Mouse (Mus musculus): Measurements from ENCODE around the gene Crygc. TPM values are rescaled to one million over a fixed set of nuclear protein-coding genes. Genes with fewer than 3 reads are reported as not detected.

The Crygc gene
- polyA plus RNA-seq, 1 experiment from 2014 or later = not detected

DNA sequence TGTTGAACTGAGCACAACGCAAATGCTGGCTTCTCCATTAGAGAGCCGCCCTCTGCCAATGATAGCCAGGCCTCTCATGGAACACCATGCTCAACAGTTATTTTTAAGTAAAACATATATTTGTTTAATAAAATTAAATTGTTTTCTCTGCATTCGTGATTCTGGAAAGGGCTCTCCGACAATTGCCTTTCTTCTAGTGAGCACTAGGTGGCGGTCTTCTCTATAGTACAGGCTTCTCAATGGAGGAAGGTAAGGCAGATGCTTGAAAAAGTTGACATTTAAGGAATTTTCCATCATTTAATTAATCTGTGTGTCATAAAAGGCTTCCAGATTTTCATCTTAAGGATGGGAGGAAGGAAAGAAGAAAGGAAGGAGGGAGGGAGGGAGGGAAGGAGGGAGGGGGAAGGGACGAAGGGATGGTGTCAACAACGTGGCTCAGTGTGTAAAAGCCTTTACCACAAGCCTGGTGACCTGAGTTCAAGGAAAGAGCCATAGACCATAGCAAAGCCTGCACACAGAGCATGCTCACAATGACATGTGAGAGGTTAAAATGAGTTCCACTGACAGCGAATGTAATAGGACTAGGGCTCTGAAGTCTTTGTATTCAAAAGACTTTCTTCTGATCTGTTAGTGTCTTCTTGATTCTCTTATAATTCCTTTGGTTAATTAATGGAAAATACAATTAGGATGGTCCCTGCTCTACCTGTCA, 26.9 kb downstream of the Crygc start:
- WGBS = 33% methylated on average over 8 of the region's 8 CpGs

DNA sequence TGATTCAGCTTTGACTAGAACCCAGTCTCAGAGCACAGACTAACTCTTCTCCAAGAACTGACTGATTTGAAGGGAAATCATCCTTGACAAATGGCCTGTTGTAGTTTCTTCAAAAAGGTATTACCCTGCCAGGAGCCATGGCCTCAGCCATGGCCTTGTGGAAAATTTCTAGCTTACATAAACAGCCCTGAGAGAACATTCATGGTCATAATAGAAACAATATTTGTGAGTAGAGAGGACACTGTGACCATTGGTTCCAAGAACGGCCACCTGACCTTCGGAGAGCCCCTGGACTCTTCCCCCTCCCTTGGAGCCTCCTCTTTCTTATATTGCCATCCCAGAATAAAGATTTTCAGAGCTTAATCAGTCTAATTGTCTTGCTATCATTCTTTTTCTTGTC, 30.1 kb downstream of the Crygc start:
- H3K27me3 ChIP-seq (replicated peaks; ENCODE audit: control insufficient read depth, insufficient read depth, low read length) = no peaks in the 10 kb centered on the region
- no peak for ATAC-seq
- 82% methylated on average over 2 of the region's 2 CpGs for WGBS
- TF ChIP-seq CTCF (IDR thresholded peaks at IDR 0.05; ENCODE audit: low read depth) = no peak
- H3K27ac ChIP-seq (ENCODE audit: low read depth, low read length) = no peak overlapping the region
- no peak overlapping the region for H3K4me3 ChIP-seq (ENCODE audit: low read depth, low read length)
- no peaks in the 10 kb centered on the region for H3K36me3 ChIP-seq (ENCODE audit: control insufficient read depth, insufficient read depth)
- no peaks in the 10 kb centered on the region for H3K4me1 ChIP-seq (replicated peaks; ENCODE audit: control insufficient read depth, insufficient read depth, low read length)
- no peaks in the 10 kb centered on the region for H3K9me3 ChIP-seq (ENCODE audit: control insufficient read depth)
- H3K4me2 ChIP-seq (replicated peaks; ENCODE audit: low read depth) = no peak overlapping the region
- H3K9ac ChIP-seq (ENCODE audit: low read depth, low read length) = no peak overlapping the region

More for the DNA sequence above, 26.9 kb downstream of the Crygc start:
- H3K4me3 ChIP-seq (ENCODE audit: low read depth, low read length) = no peak overlapping the region
- TF ChIP-seq CTCF (IDR thresholded peaks at IDR 0.05; ENCODE audit: low read depth) = peak; percentile 79
- H3K9me3 ChIP-seq (ENCODE audit: control insufficient read depth) = no peaks in the 10 kb centered on the region
- no peaks in the 10 kb centered on the region for H3K27me3 ChIP-seq (replicated peaks; ENCODE audit: control insufficient read depth, insufficient read depth, low read length)
- H3K27ac ChIP-seq (ENCODE audit: low read depth, low read length) = no peak overlapping the region
- no peak overlapping the region for H3K4me2 ChIP-seq (replicated peaks; ENCODE audit: low read depth)
- H3K4me1 ChIP-seq (replicated peaks; ENCODE audit: control insufficient read depth, insufficient read depth, low read length) = no peaks in the 10 kb centered on the region
- no peak overlapping the region for H3K9ac ChIP-seq (ENCODE audit: low read depth, low read length)
- no peaks in the 10 kb centered on the region for H3K36me3 ChIP-seq (ENCODE audit: control insufficient read depth, insufficient read depth)
- ATAC-seq = no peak

DNA sequence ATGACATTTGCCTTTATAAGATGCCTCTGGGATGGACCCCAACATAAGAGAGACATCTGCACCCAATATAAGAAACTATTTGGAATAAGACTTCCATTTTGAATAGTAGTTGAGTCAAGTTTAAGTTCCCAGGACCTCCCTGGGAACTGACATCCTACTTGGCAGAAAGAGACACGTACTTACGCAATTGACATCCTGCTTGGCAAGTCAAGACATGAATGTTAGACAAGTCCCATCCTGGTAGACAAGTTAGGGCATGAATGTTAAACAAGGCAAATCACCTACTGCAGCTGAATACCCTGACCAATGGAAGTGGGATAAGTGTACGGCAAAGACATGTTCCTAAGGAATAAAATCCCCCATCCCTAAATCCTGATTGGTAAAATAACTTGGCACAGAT, 31.7 kb downstream of the Crygc start:
- Histone ChIP-seq H3K9me3 (ENCODE audit: control insufficient read depth) (no peaks in the 10 kb centered on the region), H3K27me3 (replicated peaks; ENCODE audit: control insufficient read depth, insufficient read depth, low read length) (no peaks in the 10 kb centered on the region), H3K36me3 (ENCODE audit: control insufficient read depth, insufficient read depth) (no peaks in the 10 kb centered on the region), H3K9ac (ENCODE audit: low read depth, low read length) (no peak overlapping the region), H3K4me2 (replicated peaks; ENCODE audit: low read depth) (no peak overlapping the region), H3K4me1 (replicated peaks; ENCODE audit: control insufficient read depth, insufficient read depth, low read length) (no peaks in the 10 kb centered on the region), H3K27ac (ENCODE audit: low read depth, low read length) (no peak overlapping the region), H3K4me3 (ENCODE audit: low read depth, low read length) (no peak overlapping the region)
- no peak for ATAC-seq
- TF ChIP-seq CTCF (IDR thresholded peaks at IDR 0.05; ENCODE audit: low read depth) = no peak
- WGBS = 94% methylated on average over 3 of the region's 3 CpGs

DNA sequence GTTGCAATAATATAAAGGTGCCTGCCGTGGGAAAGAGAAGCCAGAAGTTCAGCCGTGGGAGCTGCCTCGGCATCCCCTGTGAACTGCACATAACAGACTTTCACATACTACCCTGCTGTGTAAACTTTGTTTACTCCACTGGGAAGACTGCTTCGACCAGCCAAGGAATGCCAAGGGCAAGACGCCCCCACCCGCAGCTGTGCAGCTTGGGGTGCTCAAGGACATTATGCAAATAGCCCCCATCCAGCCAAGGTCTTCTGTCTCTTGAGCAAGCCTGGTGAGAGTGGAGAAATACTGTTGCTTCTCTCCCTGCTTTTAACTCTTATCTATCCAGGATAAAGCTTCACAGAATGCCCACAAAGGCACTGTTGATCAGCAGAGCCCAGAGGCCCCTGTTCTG, 32.7 kb downstream of the Crygc start:
- Histone ChIP-seq H3K4me2 (replicated peaks; ENCODE audit: low read depth) (no peak overlapping the region), H3K4me1 (replicated peaks; ENCODE audit: control insufficient read depth, insufficient read depth, low read length) (no peaks in the 10 kb centered on the region), H3K27me3 (replicated peaks; ENCODE audit: control insufficient read depth, insufficient read depth, low read length) (no peaks in the 10 kb centered on the region), H3K36me3 (ENCODE audit: control insufficient read depth, insufficient read depth) (no peaks in the 10 kb centered on the region), H3K9me3 (ENCODE audit: control insufficient read depth) (no peaks in the 10 kb centered on the region), H3K4me3 (ENCODE audit: low read depth, low read length) (no peak overlapping the region), H3K9ac (ENCODE audit: low read depth, low read length) (no peak overlapping the region), H3K27ac (ENCODE audit: low read depth, low read length) (no peak overlapping the region)
- no peak for ATAC-seq
- TF ChIP-seq CTCF (IDR thresholded peaks at IDR 0.05; ENCODE audit: low read depth) = no peak
- 63% methylated on average over 6 of the region's 6 CpGs for WGBS

DNA sequence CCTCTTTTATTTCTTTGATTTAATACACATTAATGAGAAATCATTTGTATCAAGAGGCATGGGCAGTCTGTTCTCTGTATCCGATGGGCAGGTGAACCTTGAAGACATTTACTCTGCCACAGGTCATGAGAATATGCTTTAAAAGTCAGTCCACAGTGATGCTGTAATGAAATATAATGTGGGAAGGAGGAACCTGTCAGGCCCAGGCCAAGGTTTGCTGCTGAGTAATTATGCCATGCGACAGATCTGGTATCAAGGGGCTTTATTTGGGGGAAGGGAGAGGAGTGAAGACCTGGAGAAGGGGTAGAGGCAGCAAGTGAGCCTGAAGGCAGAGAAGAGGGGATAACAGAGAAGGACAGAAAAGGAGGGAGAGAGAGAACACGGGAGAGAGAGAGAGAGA, 33.8 kb downstream of the Crygc start:
- H3K27ac ChIP-seq (ENCODE audit: low read depth, low read length) = no peak overlapping the region
- H3K36me3 ChIP-seq (ENCODE audit: control insufficient read depth, insufficient read depth) = no peaks in the 10 kb centered on the region
- H3K9ac ChIP-seq (ENCODE audit: low read depth, low read length) = no peak overlapping the region
- H3K4me1 ChIP-seq (replicated peaks; ENCODE audit: control insufficient read depth, insufficient read depth, low read length) = no peaks in the 10 kb centered on the region
- no peaks in the 10 kb centered on the region for H3K27me3 ChIP-seq (replicated peaks; ENCODE audit: control insufficient read depth, insufficient read depth, low read length)
- no peak for TF ChIP-seq CTCF (IDR thresholded peaks at IDR 0.05; ENCODE audit: low read depth)
- no peaks in the 10 kb centered on the region for H3K9me3 ChIP-seq (ENCODE audit: control insufficient read depth)
- no peak overlapping the region for H3K4me3 ChIP-seq (ENCODE audit: low read depth, low read length)
- ATAC-seq = no peak
- 73% methylated on average over 3 of the region's 3 CpGs for WGBS
- no peak overlapping the region for H3K4me2 ChIP-seq (replicated peaks; ENCODE audit: low read depth)

DNA sequence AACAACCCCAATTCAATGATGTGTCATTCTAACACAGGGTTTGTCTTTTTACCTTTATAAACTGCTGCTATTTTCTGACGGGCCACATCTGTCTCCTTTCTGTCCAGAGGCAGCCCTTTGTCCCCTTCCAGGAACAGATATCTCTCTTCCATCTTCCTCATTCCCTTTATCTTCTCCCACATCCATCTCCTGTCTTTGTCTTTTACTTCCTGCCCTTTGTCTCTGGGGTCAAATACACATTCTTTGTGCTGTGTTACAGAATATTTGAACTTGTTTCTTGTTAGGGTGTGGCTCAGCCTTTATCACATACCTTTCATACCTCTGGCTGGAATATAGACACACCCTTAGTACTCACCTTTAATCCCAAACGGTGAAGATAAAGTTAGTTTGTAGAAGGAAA, 35.9 kb downstream of the Crygc start:
- Histone ChIP-seq H3K4me3 (ENCODE audit: low read depth, low read length) (no peak overlapping the region), H3K9me3 (ENCODE audit: control insufficient read depth) (no peaks in the 10 kb centered on the region), H3K9ac (ENCODE audit: low read depth, low read length) (no peak overlapping the region), H3K27me3 (replicated peaks; ENCODE audit: control insufficient read depth, insufficient read depth, low read length) (no peaks in the 10 kb centered on the region), H3K4me2 (replicated peaks; ENCODE audit: low read depth) (no peak overlapping the region), H3K27ac (ENCODE audit: low read depth, low read length) (no peak overlapping the region), H3K36me3 (ENCODE audit: control insufficient read depth, insufficient read depth) (no peaks in the 10 kb centered on the region), H3K4me1 (replicated peaks; ENCODE audit: control insufficient read depth, insufficient read depth, low read length) (no peaks in the 10 kb centered on the region)
- no peak for ATAC-seq
- no peak for TF ChIP-seq CTCF (IDR thresholded peaks at IDR 0.05; ENCODE audit: low read depth)
- WGBS = 36% methylated on average over 2 of the region's 2 CpGs

All from intestine, postnatal 0 days (tissue).